Mouse (Mus musculus) MEL (cell line): ENCODE results near the gene Mtln. TPM values are rescaled to one million over a fixed set of nuclear protein-coding genes. Genes with fewer than 3 reads are reported as not detected.

Experiments
- DNase-seq: peaks from one replicate; pipeline ENCODE4 v3.0.0; 2011; ENCODE audit warnings: low read depth, low spot score
- H3K27ac ChIP-seq: 2 replicates; pipeline ENCODE4 v1.5.1; 2012; ENCODE audit warnings: low read depth, mild to moderate bottlenecking, control low read depth, low read length, moderate library complexity; ENCODE audit not compliant: control insufficient read depth
- H3K27me3 ChIP-seq, 2 experiments: fragments of 150-350 bp in 1 of 2; sonication (generic) in 1 of 2; 2 replicates each; pipeline ENCODE4 v1.6.1; 2012; ENCODE audit warnings: low read length in 2 of 2, mild to moderate bottlenecking in 2 of 2, improper control_type of control experiment in 1 of 2, moderate library complexity in 1 of 2; ENCODE audit not compliant: insufficient read depth in 2 of 2, control insufficient read depth in 1 of 2
- H3K36me3 ChIP-seq, 2 experiments: 2 replicates each; pipeline ENCODE4 v1.6.1; 2012 to 2014; ENCODE audit warnings: low read length in 2 of 2, improper control_type of control experiment in 1 of 2, inconsistent platforms in 1 of 2, mild to moderate bottlenecking in 1 of 2; ENCODE audit not compliant: insufficient read depth in 2 of 2, control insufficient read depth in 1 of 2
- H3K4me1 ChIP-seq, 2 experiments: fragments of 150-350 bp in 1 of 2; sonication (generic) in 1 of 2; 2 replicates each; pipeline ENCODE4 v1.6.1; 2012; ENCODE audit warnings: low read length in 2 of 2, improper control_type of control experiment in 1 of 2, mild to moderate bottlenecking in 1 of 2; ENCODE audit not compliant: insufficient read depth in 2 of 2, control insufficient read depth in 1 of 2
- H3K4me3 ChIP-seq, 2 experiments: fragments of 150-350 bp in 1 of 2; sonication (generic) in 1 of 2; 2 replicates each; pipeline ENCODE4 v1.5.1; 2012; ENCODE audit warnings: low read depth in 2 of 2, low read length in 2 of 2, mild to moderate bottlenecking in 2 of 2, moderate library complexity in 2 of 2, control low read depth in 1 of 2, improper control_type of control experiment in 1 of 2; ENCODE audit not compliant: control insufficient read depth in 1 of 2, insufficient read depth in 1 of 2
- H3K79me2 ChIP-seq: 2 replicates; pipeline ENCODE4 v1.6.1; 2012; ENCODE audit warnings: mild to moderate bottlenecking, low read length, moderate library complexity; ENCODE audit not compliant: control insufficient read depth, poor library complexity, insufficient read depth
- H3K9ac ChIP-seq: 2 replicates; pipeline ENCODE4 v1.6.1; 2012; ENCODE audit warnings: low read depth, mild to moderate bottlenecking, control low read depth, low read length, moderate library complexity; ENCODE audit not compliant: control insufficient read depth, poor library complexity, severe bottlenecking
- H3K9me3 ChIP-seq: fragments of 150-350 bp; sonication (generic); replicated peaks from 2 replicates; pipeline ENCODE4 v1.6.1; 2012; ENCODE audit warnings: mild to moderate bottlenecking, low read length, improper control_type of control experiment, moderate library complexity; ENCODE audit not compliant: insufficient read depth
- BHLHE40 ChIP-seq: IDR thresholded peaks from 2 replicates; pipeline ENCODE4 v1.6.1; 2012; ENCODE audit warnings: low read depth, mild to moderate bottlenecking, inconsistent platforms, low read length, improper control_type of control experiment, borderline replicate concordance
- CHD1 ChIP-seq: IDR thresholded peaks from 2 replicates; pipeline ENCODE4 v1.6.1; 2012; ENCODE audit warnings: low read depth, mild to moderate bottlenecking, inconsistent platforms, low read length, improper control_type of control experiment
- CTCF ChIP-seq, 3 experiments: IDR thresholded peaks in 2 of 3; conservative IDR thresholded peaks in 1 of 3; 2 replicates each; pipeline ENCODE4 v1.5.1; 2011 to 2012; ENCODE audit warnings: low read length in 3 of 3, low read depth in 2 of 3, mild to moderate bottlenecking in 2 of 3, improper control_type of control experiment in 1 of 3, inconsistent platforms in 1 of 3, mixed read lengths in 1 of 3, moderate library complexity in 1 of 3; ENCODE audit not compliant: control insufficient read depth in 1 of 3, insufficient read depth in 1 of 3, poor library complexity in 1 of 3, severe bottlenecking in 1 of 3
- E2F4 ChIP-seq: IDR thresholded peaks from 2 replicates; pipeline ENCODE4 v1.6.1; 2011; ENCODE audit warnings: low read depth, low read length, improper control_type of control experiment, borderline replicate concordance
- EP300 ChIP-seq, 2 experiments: IDR thresholded peaks; 2 replicates each; pipeline ENCODE4 v1.6.1; 2011; ENCODE audit warnings: improper control_type of control experiment in 2 of 2, low read length in 2 of 2, low read depth in 1 of 2, mild to moderate bottlenecking in 1 of 2
- ETS1 ChIP-seq: IDR thresholded peaks from 2 replicates; pipeline ENCODE4 v1.6.1; 2012; ENCODE audit warnings: low read depth, mild to moderate bottlenecking, inconsistent platforms, low read length, improper control_type of control experiment, moderate library complexity
- GABPA ChIP-seq: IDR thresholded peaks from 2 replicates; pipeline ENCODE4 v1.6.1; 2012; ENCODE audit warnings: low read depth, mild to moderate bottlenecking, inconsistent platforms, low read length, improper control_type of control experiment, moderate library complexity
- GATA1 ChIP-seq: IDR thresholded peaks from 2 replicates; pipeline ENCODE4 v1.6.1; 2011; ENCODE audit warnings: low read depth, low read length, improper control_type of control experiment
- JUND ChIP-seq: IDR thresholded peaks from 2 replicates; pipeline ENCODE4 v1.6.1; 2011; ENCODE audit warnings: low read depth, mild to moderate bottlenecking, improper control_type of control experiment, low read length
- KAT2A ChIP-seq: conservative IDR thresholded peaks from 2 replicates; pipeline ENCODE4 v1.6.1; 2012; ENCODE audit warnings: low read depth, low read length, improper control_type of control experiment, inconsistent platforms
- MAX ChIP-seq: IDR thresholded peaks from 2 replicates; pipeline ENCODE4 v1.6.1; 2011; ENCODE audit warnings: low read length, improper control_type of control experiment
- MEF2A ChIP-seq: IDR thresholded peaks from 2 replicates; pipeline ENCODE4 v1.6.1; 2014; ENCODE audit warnings: low read depth, mild to moderate bottlenecking, inconsistent platforms, low read length, improper control_type of control experiment; ENCODE audit not compliant: poor library complexity, insufficient replicate concordance, severe bottlenecking; ENCODE audit errors: extremely low read depth
- MXI1 ChIP-seq: IDR thresholded peaks from 2 replicates; pipeline ENCODE4 v1.6.1; 2011; ENCODE audit warnings: mild to moderate bottlenecking, low read depth, low read length, improper control_type of control experiment
- MYB ChIP-seq: IDR thresholded peaks from 2 replicates; pipeline ENCODE4 v1.6.1; 2011; ENCODE audit warnings: mild to moderate bottlenecking, low read depth, low read length, improper control_type of control experiment
- MYC ChIP-seq: IDR thresholded peaks from 2 replicates; pipeline ENCODE4 v1.6.1; 2011; ENCODE audit warnings: low read depth, mild to moderate bottlenecking, low read length, improper control_type of control experiment, moderate library complexity
- POLR2A ChIP-seq, 2 experiments: IDR thresholded peaks; 2 replicates each; pipeline ENCODE4 v1.6.1; 2011 to 2012; ENCODE audit warnings: low read length in 2 of 2, mild to moderate bottlenecking in 2 of 2, control low read depth in 1 of 2, improper control_type of control experiment in 1 of 2, low read depth in 1 of 2, moderate library complexity in 1 of 2; ENCODE audit not compliant: control insufficient read depth in 1 of 2, insufficient read depth in 1 of 2, poor library complexity in 1 of 2
- POLR2AphosphoS2 ChIP-seq: IDR thresholded peaks from 2 replicates; pipeline ENCODE4 v1.6.1; 2011; ENCODE audit warnings: low read length, improper control_type of control experiment
- RAD21 ChIP-seq: IDR thresholded peaks from 2 replicates; pipeline ENCODE4 v1.6.1; 2011; ENCODE audit warnings: mild to moderate bottlenecking, low read depth, low read length, improper control_type of control experiment
- SIN3A ChIP-seq: IDR thresholded peaks from 2 replicates; pipeline ENCODE4 v1.6.1; 2012; ENCODE audit warnings: low read length, improper control_type of control experiment, inconsistent platforms
- SMC3 ChIP-seq: IDR thresholded peaks from 2 replicates; pipeline ENCODE4 v1.6.1; 2011; ENCODE audit warnings: low read depth, low read length, improper control_type of control experiment
- TBP ChIP-seq: IDR thresholded peaks from 2 replicates; pipeline ENCODE4 v1.8.0; 2011; ENCODE audit warnings: low read depth, low read length, improper control_type of control experiment
- TCF12 ChIP-seq: IDR thresholded peaks from 2 replicates; pipeline ENCODE4 v1.6.1; 2014; ENCODE audit warnings: low read depth, mild to moderate bottlenecking, inconsistent platforms, low read length, improper control_type of control experiment, moderate library complexity
- UBTF ChIP-seq: IDR thresholded peaks from 2 replicates; pipeline ENCODE4 v1.6.1; 2012; ENCODE audit warnings: low read depth, mild to moderate bottlenecking, inconsistent platforms, low read length, improper control_type of control experiment, moderate library complexity, borderline replicate concordance; ENCODE audit not compliant: insufficient read depth
- USF2 ChIP-seq, 2 experiments: IDR thresholded peaks; 2 replicates each; pipeline ENCODE4 v1.6.1; 2011 to 2012; ENCODE audit warnings: improper control_type of control experiment in 2 of 2, low read length in 2 of 2, borderline replicate concordance in 1 of 2, inconsistent platforms in 1 of 2, low read depth in 1 of 2, mild to moderate bottlenecking in 1 of 2; ENCODE audit not compliant: insufficient read depth in 1 of 2
- ZC3H11A ChIP-seq: IDR thresholded peaks from 2 replicates; pipeline ENCODE4 v1.6.1; 2012; ENCODE audit warnings: low read depth, mild to moderate bottlenecking, inconsistent platforms, low read length, improper control_type of control experiment
- ZNF384 ChIP-seq: IDR thresholded peaks from 2 replicates; pipeline ENCODE4 v1.6.1; 2012; ENCODE audit warnings: low read depth, mild to moderate bottlenecking, inconsistent platforms, low read length, improper control_type of control experiment
- polyA plus RNA-seq, 2 experiments: library from polyadenylated mRNA; stranded (reverse) in 1 of 2; unstranded in 1 of 2; fragments of >175 nt in 1 of 2; fragments of >200 nt in 1 of 2; gene quantifications; 2 replicates each; pipeline versions ENCODE4 v1.2.1 to v1.2.4; 2012; ENCODE audit warnings: low replicate concordance in 2 of 2, low read depth in 1 of 2; ENCODE audit not compliant: insufficient read length in 2 of 2, insufficient read depth in 1 of 2, missing spikeins in 1 of 2
- total RNA-seq: library from RNA; depleted of rRNA; stranded (reverse); fragments of 300-350 nt; gene quantifications from 2 replicates; pipeline ENCODE4 v1.2.3, GENCODE M21; 2012

Gene Mtln
- total and polyA plus RNA-seq, 3 experiments = 29.8 to 44.2 TPM; not detected in 1

DNA sequence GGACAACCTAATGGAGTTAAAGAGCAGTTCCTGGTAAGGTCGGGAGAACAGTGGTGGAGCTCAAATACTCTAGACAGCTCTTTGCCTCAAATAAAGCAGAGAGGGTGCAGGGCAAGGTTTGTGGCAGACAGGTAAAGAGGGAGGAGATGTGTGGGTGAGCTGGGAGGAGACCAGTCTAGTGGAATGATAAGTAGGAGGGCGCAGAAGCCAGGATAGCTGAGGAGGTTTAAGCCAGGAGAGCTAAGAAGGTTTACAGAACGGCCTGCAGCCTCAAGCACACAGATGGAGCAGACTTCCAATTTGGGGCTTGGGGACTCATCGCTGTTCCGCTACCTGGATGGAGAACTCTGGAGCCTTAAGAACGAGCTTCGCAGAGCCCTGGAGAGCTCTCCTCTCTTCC lies 46.3 kb upstream of the Mtln start, which contains the start of gene Acoxl:
Gene Acoxl, plus strand, starts transcription at position 301 of the 400 bp plus-strand sequence.
- peaks cover 9 to 12% of the 10 kb centered on the region in 2 experiments for H3K27me3 ChIP-seq
- no peak within 1 kb of the TSS for H3K9ac ChIP-seq
- H3K4me3 ChIP-seq = no peak within 1 kb of the TSS
- no peaks in the 10 kb centered on the region for H3K4me1 ChIP-seq
- H3K79me2 ChIP-seq = no peaks in the 10 kb centered on the region
- H3K36me3 ChIP-seq = no peaks in the 10 kb centered on the region
- no peak within 1 kb of the TSS for H3K27ac ChIP-seq
- no peaks in the 10 kb centered on the region for H3K9me3 ChIP-seq
- no peak for TF ChIP-seq UBTF
- no peak for TF ChIP-seq MEF2A
- no peak for TF ChIP-seq SMC3
- no peak for TF ChIP-seq E2F4
- no peak for TF ChIP-seq RAD21
- TF ChIP-seq ETS1 = no peak
- TF ChIP-seq TBP = no peak
- TF ChIP-seq MXI1 = no peak
- TF ChIP-seq POLR2AphosphoS2 = no peak
- no peak for DNase-seq

DNA sequence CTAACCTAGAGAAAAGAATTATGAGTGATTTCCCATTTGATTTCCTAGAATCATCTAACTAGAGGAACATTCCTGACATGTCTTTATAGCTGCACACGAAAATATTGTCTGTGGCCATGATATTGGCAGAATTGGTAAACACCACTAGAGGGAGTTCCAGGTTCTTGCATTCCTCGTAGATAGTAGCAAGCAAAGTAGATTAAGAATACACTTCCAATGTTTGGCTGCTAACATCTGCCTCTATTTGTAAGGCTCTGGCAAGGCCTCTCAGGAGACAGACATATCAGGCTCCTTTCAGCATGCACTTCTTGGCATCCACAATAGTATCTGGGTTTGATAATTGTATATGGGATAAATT lies 40.5 kb upstream of the Mtln start:
- TF ChIP-seq BHLHE40 (no peak), MAX (no peak), GABPA (no peak), CHD1 (no peak), TBP (no peak), E2F4 (no peak), MYB (no peak), SMC3 (peak; percentile 66), KAT2A (no peak), POLR2AphosphoS2 (no peak), ZNF384 (no peak), USF2 (IDR thresholded peaks at IDR 0.05; ENCODE audit: borderline replicate concordance in 1 of 2, insufficient read depth in 1 of 2, low read depth in 1 of 2, low read length in 2 of 2) (no peak), CTCF (IDR thresholded peaks at IDR 0.05 in 2 of 3, conservative IDR thresholded peaks at IDR 0.05 in 1 of 3; ENCODE audit: control insufficient read depth in 1 of 3, insufficient read depth in 1 of 3, low read depth in 2 of 3, low read length in 3 of 3, poor library complexity in 1 of 3, severe bottlenecking in 1 of 3) (peak in 2 of 3 experiments; percentile 70 to 81; a peak in 4 of 6 replicates), JUND (no peak), RAD21 (peak; percentile 74), EP300 (IDR thresholded peaks at IDR 0.05; ENCODE audit: low read depth in 1 of 2, low read length in 2 of 2) (no peak), TCF12 (no peak), MXI1 (peak; percentile 55; the same call in 1 of the 2 replicates), ZC3H11A (0 out of 2 replicates have a peak, but pooled peaks have one; percentile 23), GATA1 (no peak), MYC (0 out of 2 replicates have a peak, but pooled peaks have one; percentile 39), POLR2A (IDR thresholded peaks at IDR 0.05; ENCODE audit: control insufficient read depth in 1 of 2, insufficient read depth in 1 of 2, low read depth in 1 of 2, low read length in 2 of 2, poor library complexity in 1 of 2) (no peak), SIN3A (peak; percentile 78), MEF2A (no peak)
- H3K9ac ChIP-seq = peak overlapping the region; percentile 80
- no peaks in the 10 kb centered on the region for H3K9me3 ChIP-seq
- DNase-seq = peak; percentile 85
- H3K4me1 ChIP-seq = no peaks in the 10 kb centered on the region; a peak in 1 of 4 replicates
- H3K27ac ChIP-seq = no peak overlapping the region
- no peaks in the 10 kb centered on the region; a peak in 1 of 4 replicates for H3K27me3 ChIP-seq
- H3K4me3 ChIP-seq = peak overlapping the region in 1 of 2 experiments; percentile 88; a peak in 2 of 4 replicates
- peaks cover 17% of the 10 kb centered on the region for H3K79me2 ChIP-seq
- H3K36me3 ChIP-seq = peaks cover 6 to 14% of the 10 kb centered on the region in 2 experiments
